Mouse (Mus musculus): ENCODE results near the gene Rhbdl1. TPM values are rescaled to one million over a fixed set of nuclear protein-coding genes. Genes with fewer than 3 reads are reported as not detected.
A peak's percentile ranks its signal among the peaks of the same experiment; 100 is the strongest.

The Rhbdl1 gene
- 2.1 and 2.7 TPM in 2 replicates for polyA plus RNA-seq (2014; fragmentation: Nextera tagmentation; extraction: Ambion mirVana)

DNA sequence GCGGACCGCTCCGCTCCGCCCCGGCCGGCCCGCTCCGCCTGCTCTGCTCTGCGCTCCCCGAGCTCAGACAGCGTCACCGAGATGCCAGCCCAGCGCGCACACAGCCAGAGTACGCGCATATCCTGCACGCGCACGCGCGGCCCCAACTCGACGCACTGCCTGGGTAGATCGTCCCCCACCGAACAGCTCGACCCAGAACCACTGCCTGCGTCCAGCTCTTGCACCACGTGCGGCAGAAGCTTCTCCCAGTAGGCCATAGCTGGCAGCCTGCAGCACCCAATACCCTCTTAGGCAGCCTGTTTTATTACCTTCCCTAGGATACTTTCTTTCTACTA is at the start of gene Rhbdl1:
Gene Rhbdl1, minus strand, starts transcription at position 220 of the 335 bp plus-strand sequence.
- Histone ChIP-seq H3K9ac (ENCODE audit: low read length) (peak within 1 kb of the TSS; percentile 58), H3K9me3 (ENCODE audit: control insufficient read depth, low read length) (no peaks in the 10 kb centered on the region), H3K4me2 (ENCODE audit: low read depth, low read length, severe bottlenecking) (peak within 1 kb of the TSS; percentile 79), H3K27me3 (ENCODE audit: control insufficient read depth, insufficient read depth, low read length) (no peaks in the 10 kb centered on the region), H3K27ac (ENCODE audit: low read depth, low read length) (peak within 1 kb of the TSS; percentile 50), H3K4me3 (ENCODE audit: low read depth, low read length) (peak within 1 kb of the TSS; percentile 30), H3K4me1 (replicated peaks; ENCODE audit: control insufficient read depth, insufficient read depth, low read length) (peaks cover 28% of the 10 kb centered on the region), H3K36me3 (ENCODE audit: control insufficient read depth, insufficient read depth, low read length) (peaks cover 15% of the 10 kb centered on the region)
- WGBS: 2% methylated on average over 29 of the region's 29 CpGs
- DNase-seq (ENCODE audit: low spot score) (peak; percentile 81), ATAC-seq (replicated peaks; ENCODE audit: low FRiP score) (peak; percentile 16; the same call in 1 of the 2 replicates)

GRCm38 (mm10) chr17:25886806-25887205 is 49.7 kb upstream of the Rhbdl1 start:
- no peak overlapping the region for H3K4me2 ChIP-seq (ENCODE audit: low read depth, low read length, severe bottlenecking)
- H3K36me3 ChIP-seq (ENCODE audit: control insufficient read depth, insufficient read depth, low read length): no peaks in the 10 kb centered on the region; the same call in 1 of the 2 replicates
- no peaks in the 10 kb centered on the region for H3K27me3 ChIP-seq (ENCODE audit: control insufficient read depth, insufficient read depth, low read length)
- H3K9me3 ChIP-seq (ENCODE audit: control insufficient read depth, low read length): no peaks in the 10 kb centered on the region
- no peak for ATAC-seq (replicated peaks; ENCODE audit: low FRiP score)
- no peak overlapping the region for H3K4me3 ChIP-seq (ENCODE audit: low read depth, low read length)
- DNase-seq (ENCODE audit: low spot score): no peak
- H3K4me1 ChIP-seq (replicated peaks; ENCODE audit: control insufficient read depth, insufficient read depth, low read length): peaks cover 1% of the 10 kb centered on the region; the same call in 1 of the 2 replicates
- no peak overlapping the region for H3K27ac ChIP-seq (ENCODE audit: low read depth, low read length)
- H3K9ac ChIP-seq (ENCODE audit: low read length): no peak overlapping the region

GRCm38 (mm10) chr17:25885636-25886035 is 48.5 kb upstream of the Rhbdl1 start:
- Histone ChIP-seq H3K36me3 (ENCODE audit: control insufficient read depth, insufficient read depth, low read length) (no peaks in the 10 kb centered on the region; the same call in 1 of the 2 replicates), H3K4me2 (ENCODE audit: low read depth, low read length, severe bottlenecking) (no peak overlapping the region), H3K9ac (ENCODE audit: low read length) (no peak overlapping the region), H3K4me1 (replicated peaks; ENCODE audit: control insufficient read depth, insufficient read depth, low read length) (peaks cover 11% of the 10 kb centered on the region), H3K27me3 (ENCODE audit: control insufficient read depth, insufficient read depth, low read length) (no peaks in the 10 kb centered on the region), H3K9me3 (ENCODE audit: control insufficient read depth, low read length) (no peaks in the 10 kb centered on the region), H3K27ac (ENCODE audit: low read depth, low read length) (no peak overlapping the region), H3K4me3 (ENCODE audit: low read depth, low read length) (no peak overlapping the region)
- WGBS: 60% methylated on average over 4 of the region's 4 CpGs
- ATAC-seq (replicated peaks; ENCODE audit: low FRiP score): no peak
- DNase-seq (ENCODE audit: low spot score): no peak

DNA sequence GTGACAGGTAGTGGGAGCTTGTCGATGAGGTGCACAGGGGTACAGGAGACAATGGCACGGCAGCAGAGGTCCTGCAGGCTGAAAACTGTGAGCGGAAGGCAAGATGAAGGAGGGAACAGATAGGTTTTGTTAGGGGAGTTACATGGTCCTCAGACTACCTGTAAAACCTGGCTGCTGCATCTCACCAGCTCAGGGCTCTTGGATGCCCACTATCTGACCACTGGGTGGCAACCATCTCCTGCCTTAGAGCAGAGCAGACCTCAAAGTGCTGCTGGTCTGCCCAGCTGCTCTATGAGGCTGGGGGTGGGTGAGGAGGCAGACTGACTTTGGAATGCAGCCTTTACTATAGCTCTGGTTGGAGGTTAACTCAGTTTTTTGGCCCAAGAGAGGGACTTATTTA is 46.7 kb upstream of the Rhbdl1 start:
- ATAC-seq (replicated peaks; ENCODE audit: low FRiP score) (no peak), DNase-seq (ENCODE audit: low spot score) (peak; percentile 46)
- Histone ChIP-seq H3K4me1 (replicated peaks; ENCODE audit: control insufficient read depth, insufficient read depth, low read length) (peaks cover 18% of the 10 kb centered on the region), H3K9me3 (ENCODE audit: control insufficient read depth, low read length) (no peaks in the 10 kb centered on the region), H3K27ac (ENCODE audit: low read depth, low read length) (no peak overlapping the region), H3K4me2 (ENCODE audit: low read depth, low read length, severe bottlenecking) (no peak overlapping the region), H3K4me3 (ENCODE audit: low read depth, low read length) (no peak overlapping the region), H3K27me3 (ENCODE audit: control insufficient read depth, insufficient read depth, low read length) (no peaks in the 10 kb centered on the region), H3K9ac (ENCODE audit: low read length) (no peak overlapping the region), H3K36me3 (ENCODE audit: control insufficient read depth, insufficient read depth, low read length) (no peaks in the 10 kb centered on the region; the same call in 1 of the 2 replicates)
- WGBS: 93% methylated on average over 3 of the region's 3 CpGs

DNA sequence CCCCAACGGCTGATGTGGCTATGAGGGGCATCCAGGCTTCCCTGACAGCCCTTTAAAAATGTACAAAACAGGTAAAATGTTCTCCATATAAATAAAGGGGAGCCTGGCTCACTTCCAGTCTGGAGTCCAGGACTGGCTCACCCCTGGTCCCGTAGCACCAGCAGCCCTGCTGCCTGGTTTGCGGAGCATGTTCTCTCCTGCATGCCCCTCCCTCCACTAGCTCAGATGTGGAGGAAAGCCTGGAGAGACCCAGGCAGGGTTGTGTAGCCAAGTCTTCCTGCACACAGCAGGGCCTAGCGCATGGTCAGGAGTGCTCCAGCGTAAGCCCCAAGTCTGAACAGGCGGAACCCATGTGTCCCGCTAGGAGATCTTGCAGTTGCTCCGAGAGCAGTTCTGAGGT is 46.2 kb upstream of the Rhbdl1 start:
- no peaks in the 10 kb centered on the region; the same call in 1 of the 2 replicates for H3K36me3 ChIP-seq (ENCODE audit: control insufficient read depth, insufficient read depth, low read length)
- no peaks in the 10 kb centered on the region for H3K9me3 ChIP-seq (ENCODE audit: control insufficient read depth, low read length)
- H3K9ac ChIP-seq (ENCODE audit: low read length): no peak overlapping the region
- ATAC-seq (replicated peaks; ENCODE audit: low FRiP score) (no peak), DNase-seq (ENCODE audit: low spot score) (peak; percentile 37)
- peaks cover 18% of the 10 kb centered on the region for H3K4me1 ChIP-seq (replicated peaks; ENCODE audit: control insufficient read depth, insufficient read depth, low read length)
- WGBS: 85% methylated on average over 8 of the region's 8 CpGs
- H3K4me2 ChIP-seq (ENCODE audit: low read depth, low read length, severe bottlenecking): no peak overlapping the region
- no peak overlapping the region for H3K4me3 ChIP-seq (ENCODE audit: low read depth, low read length)
- no peak overlapping the region for H3K27ac ChIP-seq (ENCODE audit: low read depth, low read length)
- no peaks in the 10 kb centered on the region for H3K27me3 ChIP-seq (ENCODE audit: control insufficient read depth, insufficient read depth, low read length)

- WGBS: 42% methylated on average over 5 of the region's 5 CpGs
- DNase-seq (ENCODE audit: low spot score) (peak; percentile 57), ATAC-seq (replicated peaks; ENCODE audit: low FRiP score) (no peak)
- Histone ChIP-seq H3K9me3 (ENCODE audit: control insufficient read depth, low read length) (no peaks in the 10 kb centered on the region), H3K27me3 (ENCODE audit: control insufficient read depth, insufficient read depth, low read length) (no peaks in the 10 kb centered on the region), H3K4me1 (replicated peaks; ENCODE audit: control insufficient read depth, insufficient read depth, low read length) (peaks cover 18% of the 10 kb centered on the region), H3K36me3 (ENCODE audit: control insufficient read depth, insufficient read depth, low read length) (no peaks in the 10 kb centered on the region; the same call in 1 of the 2 replicates), H3K27ac (ENCODE audit: low read depth, low read length) (no peak overlapping the region), H3K4me2 (ENCODE audit: low read depth, low read length, severe bottlenecking) (no peak overlapping the region), H3K9ac (ENCODE audit: low read length) (no peak overlapping the region), H3K4me3 (ENCODE audit: low read depth, low read length) (no peak overlapping the region)
Observed at GRCm38 (mm10) chr17:25882306-25882705, 45.2 kb upstream of the Rhbdl1 start.

DNA sequence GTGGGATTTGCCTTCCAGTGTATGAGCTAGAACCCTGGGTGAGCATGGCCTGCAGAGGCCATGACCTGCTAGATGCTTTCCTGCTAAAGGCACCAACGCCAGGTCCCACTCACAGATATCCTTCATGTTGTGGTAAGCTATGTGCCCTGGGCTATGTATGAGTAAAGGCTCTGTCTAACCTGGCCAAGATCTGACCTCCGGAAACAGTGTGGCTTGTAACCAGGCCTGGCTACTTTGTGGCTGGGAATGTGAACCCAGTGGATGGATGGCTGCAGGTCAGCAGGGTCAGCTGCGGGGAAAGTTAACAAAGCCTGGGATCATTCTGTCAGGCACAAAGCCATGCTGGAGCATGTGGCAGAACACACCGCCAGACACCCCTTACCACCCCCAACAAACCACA is 44.6 kb upstream of the Rhbdl1 start:
- no peak for ATAC-seq (replicated peaks; ENCODE audit: low FRiP score)
- 21% methylated on average over 4 of the region's 4 CpGs for WGBS
- Histone ChIP-seq H3K27me3 (ENCODE audit: control insufficient read depth, insufficient read depth, low read length) (no peaks in the 10 kb centered on the region), H3K9me3 (ENCODE audit: control insufficient read depth, low read length) (no peaks in the 10 kb centered on the region), H3K4me2 (ENCODE audit: low read depth, low read length, severe bottlenecking) (no peak overlapping the region), H3K9ac (ENCODE audit: low read length) (no peak overlapping the region), H3K27ac (ENCODE audit: low read depth, low read length) (peak overlapping the region; percentile 53; the same call in 1 of the 2 replicates), H3K4me1 (replicated peaks; ENCODE audit: control insufficient read depth, insufficient read depth, low read length) (peaks cover 18% of the 10 kb centered on the region), H3K36me3 (ENCODE audit: control insufficient read depth, insufficient read depth, low read length) (no peaks in the 10 kb centered on the region; the same call in 1 of the 2 replicates), H3K4me3 (ENCODE audit: low read depth, low read length) (no peak overlapping the region)
- no peak for DNase-seq (ENCODE audit: low spot score)

DNA sequence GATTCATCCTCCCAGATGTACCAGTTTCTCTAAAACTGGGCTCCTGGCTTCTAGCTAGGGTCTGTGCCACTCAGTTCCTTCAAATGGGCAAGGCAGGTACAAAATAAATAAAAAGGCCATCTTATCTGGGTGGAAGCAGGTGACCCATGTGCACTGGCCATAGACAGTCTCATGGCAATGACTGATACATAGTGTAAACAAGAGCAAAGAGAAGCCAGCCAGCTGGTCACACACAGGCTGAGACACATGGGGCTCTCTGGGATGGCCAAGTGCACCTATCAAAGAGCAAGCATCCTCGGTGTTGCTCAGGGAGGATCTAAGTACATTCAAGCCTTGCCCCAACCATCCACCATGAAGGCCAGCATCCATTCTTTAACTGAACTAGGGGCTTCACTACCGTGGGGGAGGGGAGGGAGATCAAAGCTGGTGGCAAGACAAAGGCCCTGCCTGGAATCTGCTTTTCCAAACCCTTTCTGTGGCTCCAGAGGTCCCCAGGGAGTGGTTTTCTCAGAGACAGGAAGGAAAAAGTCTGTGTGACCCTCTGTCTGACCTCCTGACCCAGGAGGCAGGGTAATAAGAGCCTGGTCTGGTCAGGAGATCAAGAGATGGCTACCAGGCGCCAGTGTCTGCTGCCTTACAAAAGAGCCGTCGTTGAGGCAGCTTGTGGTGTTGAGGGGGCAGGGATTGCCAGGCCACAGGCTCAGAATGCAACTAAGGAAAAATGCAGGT is 44.0 kb upstream of the Rhbdl1 start:
- H3K9me3 ChIP-seq (ENCODE audit: control insufficient read depth, low read length): no peaks in the 10 kb centered on the region
- DNase-seq (ENCODE audit: low spot score) (peak; percentile 61), ATAC-seq (replicated peaks; ENCODE audit: low FRiP score) (no peak)
- no peak overlapping the region for H3K4me2 ChIP-seq (ENCODE audit: low read depth, low read length, severe bottlenecking)
- peak overlapping the region; percentile 45 for H3K9ac ChIP-seq (ENCODE audit: low read length)
- H3K4me3 ChIP-seq (ENCODE audit: low read depth, low read length): no peak overlapping the region
- peak overlapping the region; percentile 53; the same call in 1 of the 2 replicates for H3K27ac ChIP-seq (ENCODE audit: low read depth, low read length)
- H3K4me1 ChIP-seq (replicated peaks; ENCODE audit: control insufficient read depth, insufficient read depth, low read length): peaks cover 24% of the 10 kb centered on the region
- H3K27me3 ChIP-seq (ENCODE audit: control insufficient read depth, insufficient read depth, low read length): no peaks in the 10 kb centered on the region
- 3% methylated on average over 5 of the region's 5 CpGs for WGBS
- H3K36me3 ChIP-seq (ENCODE audit: control insufficient read depth, insufficient read depth, low read length): no peaks in the 10 kb centered on the region; the same call in 1 of the 2 replicates
